Comparison of ENCODE assay signal across 22 mouse cellular contexts in genomic region chr7:4126992-4127785, GRCm38 (mm10). TPM values are rescaled to one million over a fixed set of nuclear protein-coding genes. Genes with fewer than 3 reads are reported as not detected.
DNase-seq lines count a peak whose midpoint lies in the region; ATAC-seq lines count a peak whose summit lies in the region.
"Had no signal": no experiment of that assay in that cellular context is flagged by ENCODE, and none has a peak within 500 bp of the region (broad histone marks: within the 10 kb centered on the region; RNA-seq: fewer than 3 reads in every experiment).

No protein-coding gene starts in this region.

- no peak overlapping the region for H3K4me2 ChIP-seq in hindbrain, embryonic 15.5 days
- no peak overlapping the region for H3K4me2 ChIP-seq in hindbrain, embryonic 11.5 days (replicated peaks; ENCODE audit: low read depth, low read length)
- H3K4me2 ChIP-seq in midbrain, embryonic 13.5 days (replicated peaks), result no peak overlapping the region
- H3K4me2 ChIP-seq: heart, embryonic 12.5 days; lung, embryonic 15.5 days; midbrain, embryonic 12.5 days; neural tube, embryonic 15.5 days had no signal

- no peaks in the 10 kb centered on the region for H3K9me3 ChIP-seq in hindbrain, embryonic 15.5 days
- no peaks in the 10 kb centered on the region for H3K9me3 ChIP-seq in hindbrain, embryonic 11.5 days (ENCODE audit: control insufficient read depth, low read length)
- no peaks in the 10 kb centered on the region for H3K9me3 ChIP-seq in midbrain, embryonic 13.5 days
- no peaks in the 10 kb centered on the region for H3K9me3 ChIP-seq in midbrain, embryonic 10.5 days (replicated peaks)
- H3K9me3 ChIP-seq: heart, embryonic 12.5 days; lung, embryonic 15.5 days; midbrain, embryonic 12.5 days; neural tube, embryonic 15.5 days had no signal

- no peak for ATAC-seq in hindbrain, embryonic 15.5 days (ENCODE audit: low FRiP score, low read depth)
- ATAC-seq in hindbrain, embryonic 11.5 days (ENCODE audit: low FRiP score), result no peak
- no peak for ATAC-seq in midbrain, embryonic 13.5 days
- ATAC-seq: forebrain, postnatal 0 days had no signal

- no peak overlapping the region for H3K9ac ChIP-seq in hindbrain, embryonic 15.5 days
- no peak overlapping the region for H3K9ac ChIP-seq in hindbrain, embryonic 11.5 days (ENCODE audit: low read depth, low read length)
- H3K9ac ChIP-seq in midbrain, embryonic 13.5 days (replicated peaks), result peak overlapping the region; percentile 19; the same call in 1 of the 2 replicates
- H3K9ac ChIP-seq: forebrain, postnatal 0 days; heart, embryonic 12.5 days; liver, embryonic 14.5 days; midbrain, embryonic 12.5 days had no signal

- H3K4me3 ChIP-seq in hindbrain, embryonic 15.5 days, result no peak overlapping the region
- H3K4me3 ChIP-seq in hindbrain, embryonic 11.5 days (ENCODE audit: low read depth, low read length), result no peak overlapping the region
- H3K4me3 ChIP-seq in midbrain, embryonic 13.5 days (replicated peaks), result no peak overlapping the region
- no peak overlapping the region for H3K4me3 ChIP-seq in midbrain, embryonic 10.5 days
- H3K4me3 ChIP-seq: erythroblast, embryonic 14.5 days; heart, embryonic 12.5 days; lung, embryonic 15.5 days; midbrain, embryonic 12.5 days; neural tube, embryonic 15.5 days had no signal

- peaks cover 46% of the 10 kb centered on the region for H3K4me1 ChIP-seq in hindbrain, embryonic 15.5 days (replicated peaks)
- H3K4me1 ChIP-seq in hindbrain, embryonic 11.5 days (replicated peaks; ENCODE audit: control insufficient read depth, insufficient read depth, low read length), result peaks cover 12% of the 10 kb centered on the region
- peaks cover 57% of the 10 kb centered on the region for H3K4me1 ChIP-seq in midbrain, embryonic 13.5 days (replicated peaks)
- peaks cover 45% of the 10 kb centered on the region for H3K4me1 ChIP-seq in midbrain, embryonic 10.5 days

- H3K27ac ChIP-seq in hindbrain, embryonic 15.5 days (replicated peaks), result 0 out of 2 replicates have a peak overlapping the region, but pooled peaks have one; percentile 32
- no peak overlapping the region for H3K27ac ChIP-seq in hindbrain, embryonic 11.5 days (ENCODE audit: low read depth, low read length)
- H3K27ac ChIP-seq in midbrain, embryonic 13.5 days, result 0 out of 2 replicates have a peak overlapping the region, but pooled peaks have one; percentile 25
- no peak overlapping the region for H3K27ac ChIP-seq in midbrain, embryonic 10.5 days (replicated peaks)
- H3K27ac ChIP-seq: liver, embryonic 14.5 days; lung, embryonic 15.5 days; macrophage; midbrain, embryonic 12.5 days had no signal

- H3K36me3 ChIP-seq in hindbrain, embryonic 15.5 days, result peaks cover 3% of the 10 kb centered on the region
- no peaks in the 10 kb centered on the region for H3K36me3 ChIP-seq in hindbrain, embryonic 11.5 days (ENCODE audit: control insufficient read depth, insufficient read depth, low read length)
- peaks cover 49% of the 10 kb centered on the region for H3K36me3 ChIP-seq in midbrain, embryonic 13.5 days
- peaks cover 54% of the 10 kb centered on the region for H3K36me3 ChIP-seq in midbrain, embryonic 10.5 days
- H3K36me3 ChIP-seq: heart, embryonic 12.5 days; lung, embryonic 15.5 days had no signal

- DNase-seq in cerebellum, adult 9-11 months, result peak; percentile 28
- no peak for DNase-seq in cerebellum, postnatal 4 days (ENCODE audit: low spot score in 2 of 2)
- no peak for DNase-seq in hindbrain, embryonic 11.5 days (ENCODE audit: low spot score)
- no peak for DNase-seq in midbrain, embryonic 10.5 days (ENCODE audit: low spot score)
- no peak for DNase-seq in adrenal gland, postnatal 36 days
- DNase-seq: forebrain, postnatal 0 days; kidney, adult 8-10 months; kidney, postnatal 14 days; right cerebral cortex, postnatal 14 days; spleen, adult 18-20 months; thymus, adult 18-20 months; thymus, postnatal 4 days had no signal

- no peaks in the 10 kb centered on the region for H3K27me3 ChIP-seq in hindbrain, embryonic 15.5 days
- H3K27me3 ChIP-seq in hindbrain, embryonic 11.5 days (ENCODE audit: control insufficient read depth, insufficient read depth, low read length), result no peaks in the 10 kb centered on the region
- no peaks in the 10 kb centered on the region for H3K27me3 ChIP-seq in midbrain, embryonic 13.5 days
- no peaks in the 10 kb centered on the region for H3K27me3 ChIP-seq in midbrain, embryonic 10.5 days (ENCODE audit: low read depth, poor library complexity, severe bottlenecking)
- H3K27me3 ChIP-seq: CH12.LX; lung, embryonic 15.5 days; midbrain, embryonic 12.5 days; neural tube, embryonic 15.5 days had no signal

- WGBS in hindbrain, embryonic 15.5 days, result 85% methylated on average over 11 of the region's 11 CpGs
- WGBS in hindbrain, embryonic 11.5 days, result 82% methylated on average over 11 of the region's 11 CpGs
- WGBS in midbrain, embryonic 13.5 days, result 89% methylated on average over 11 of the region's 11 CpGs
- 87% methylated on average over 11 of the region's 11 CpGs for WGBS in midbrain, embryonic 10.5 days

RNA-seq across cellular contexts. Expression of gene Ttyh1, which starts 8.0 kb away (rescaled TPM):
- 158 and 181 TPM in 2 replicates for polyA plus RNA-seq in hindbrain, embryonic 15.5 days (2015; fragmentation: Nextera tagmentation; extraction: Ambion mirVana)
- 61.0 and 66.6 TPM in 2 replicates for polyA plus RNA-seq in hindbrain, embryonic 11.5 days (2014; fragmentation: Nextera tagmentation; extraction: Ambion mirVana)
- polyA plus RNA-seq in midbrain, embryonic 13.5 days (2015; fragmentation: Nextera tagmentation; extraction: Ambion mirVana), result 106 and 124 TPM in 2 replicates
- polyA plus RNA-seq in midbrain, embryonic 10.5 days (2016; fragmentation: Nextera tagmentation; extraction: Ambion mirVana), result 21.9 and 45.3 TPM in 2 replicates
- total RNA-seq in adrenal gland, postnatal 36 days (2021), result 1 to 10 TPM; 1.9 to 3.5 TPM
- polyA plus RNA-seq: erythroblast, embryonic 14.5 days had no signal

RNA-seq across cellular contexts. Expression of gene Leng8, which starts 9.7 kb away (rescaled TPM):
- polyA plus RNA-seq in hindbrain, embryonic 15.5 days (2015; fragmentation: Nextera tagmentation; extraction: Ambion mirVana), result 83.6 and 97.5 TPM in 2 replicates
- 45.3 and 54.4 TPM in 2 replicates for polyA plus RNA-seq in hindbrain, embryonic 11.5 days (2014; fragmentation: Nextera tagmentation; extraction: Ambion mirVana)
- 84.4 and 97.1 TPM in 2 replicates for polyA plus RNA-seq in midbrain, embryonic 13.5 days (2015; fragmentation: Nextera tagmentation; extraction: Ambion mirVana)
- 63.1 and 82.0 TPM in 2 replicates for polyA plus RNA-seq in midbrain, embryonic 10.5 days (2016; fragmentation: Nextera tagmentation; extraction: Ambion mirVana)
- 10 to 100 TPM; 70.0 to 88.7 TPM for total RNA-seq in adrenal gland, postnatal 36 days (2021)

RNA-seq across cellular contexts. Expression of gene Leng9, which starts 23.0 kb away (rescaled TPM):
- 4.4 and 5.7 TPM in 2 replicates for polyA plus RNA-seq in hindbrain, embryonic 15.5 days (2015; fragmentation: Nextera tagmentation; extraction: Ambion mirVana)
- 1.9 TPM in 2 replicates for polyA plus RNA-seq in hindbrain, embryonic 11.5 days (2014; fragmentation: Nextera tagmentation; extraction: Ambion mirVana)
- polyA plus RNA-seq in midbrain, embryonic 13.5 days (2015; fragmentation: Nextera tagmentation; extraction: Ambion mirVana), result 4.0 and 4.4 TPM in 2 replicates
- 1.4 and 1.9 TPM in 2 replicates for polyA plus RNA-seq in midbrain, embryonic 10.5 days (2016; fragmentation: Nextera tagmentation; extraction: Ambion mirVana)
- total RNA-seq in adrenal gland, postnatal 36 days (2021), result 10 to 100 TPM; 11.4 to 17.6 TPM

RNA-seq across cellular contexts. Expression of gene Cdc42ep5, which starts 37.5 kb away (rescaled TPM):
- polyA plus RNA-seq in hindbrain, embryonic 15.5 days (2015; fragmentation: Nextera tagmentation; extraction: Ambion mirVana), result 7.4 and 8.8 TPM in 2 replicates
- 19.9 and 20.7 TPM in 2 replicates for polyA plus RNA-seq in hindbrain, embryonic 11.5 days (2014; fragmentation: Nextera tagmentation; extraction: Ambion mirVana)
- polyA plus RNA-seq in midbrain, embryonic 13.5 days (2015; fragmentation: Nextera tagmentation; extraction: Ambion mirVana), result 5.1 and 5.2 TPM in 2 replicates
- polyA plus RNA-seq in midbrain, embryonic 10.5 days (2016; fragmentation: Nextera tagmentation; extraction: Ambion mirVana), result 18.1 and 20.1 TPM in 2 replicates
- total RNA-seq in adrenal gland, postnatal 36 days (2021), result 10 to 100 TPM; 35.5 to 48.5 TPM
- polyA plus RNA-seq: macrophage had no signal

Comparison
In these comparisons a context has a peak if more than half of its experiments do, and no peak if none do; other contexts are left out.
1. H3K27ac ChIP-seq: peak in hindbrain, embryonic 15.5 days (single experiment) and midbrain, embryonic 13.5 days (single experiment); none in hindbrain, embryonic 11.5 days (single experiment) and midbrain, embryonic 10.5 days (single experiment).